Mouse (Mus musculus) erythroid progenitor cell, adult 5-6 weeks (primary cell): ENCODE data around the gene 4933400A11Rik. TPM values are rescaled to one million over a fixed set of nuclear protein-coding genes. Genes with fewer than 3 reads are reported as not detected.

Experiments used
- ATAC-seq: replicated peaks from 2 replicates; pipeline ENCODE4 v1.8.0; 2016; ENCODE audit warnings: moderate number of reproducible peaks, mild to moderate bottlenecking, moderate TSS enrichment, inconsistent platforms; ENCODE audit not compliant: poor library complexity, low FRiP score, severe bottlenecking
- total RNA-seq, 2 experiments: library from RNA; stranded (forward) in 1 of 2; stranded (reverse) in 1 of 2; fragments of 150-400 nt in 1 of 2; fragments of 186-747, 209-891 nt in 1 of 2; gene quantifications; 2 replicates each; pipeline versions ENCODE4 v1.2.3 to v1.2.4; 2015 to 2017; ENCODE audit warnings: low replicate concordance in 2 of 2

The 4933400A11Rik gene
- total RNA-seq (2015; ENCODE audit: low replicate concordance) (not detected in 2 replicates), total RNA-seq (2017; ENCODE audit: low replicate concordance) (not detected in 2 replicates)

DNA sequence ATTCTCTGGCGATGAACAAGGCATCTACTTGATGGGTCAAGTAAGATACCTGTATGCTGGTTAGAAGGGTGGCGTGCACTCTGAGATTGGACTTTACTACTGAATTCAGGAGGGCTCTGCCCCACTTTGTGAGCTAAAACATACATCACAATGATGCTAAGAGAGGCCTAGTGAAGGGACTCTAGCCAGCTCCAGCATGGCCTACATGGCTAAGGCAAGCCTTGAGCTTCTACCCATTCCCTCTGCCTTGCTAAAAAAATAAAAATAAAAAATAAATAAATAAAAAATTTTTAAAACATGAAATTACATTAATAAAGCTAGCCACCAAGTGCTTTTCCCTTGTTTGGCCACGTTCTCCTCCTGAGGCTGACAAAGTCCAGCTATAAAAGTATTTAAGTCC, at the start of gene 4933400A11Rik:
4933400A11Rik (minus strand) TSS at position 101 of the 400 bp plus-strand sequence.
- ATAC-seq: no peak

GRCm38 (mm10) chrX:169828136-169828535, 48.7 kb upstream of the 4933400A11Rik start:
- no peak for ATAC-seq

DNA sequence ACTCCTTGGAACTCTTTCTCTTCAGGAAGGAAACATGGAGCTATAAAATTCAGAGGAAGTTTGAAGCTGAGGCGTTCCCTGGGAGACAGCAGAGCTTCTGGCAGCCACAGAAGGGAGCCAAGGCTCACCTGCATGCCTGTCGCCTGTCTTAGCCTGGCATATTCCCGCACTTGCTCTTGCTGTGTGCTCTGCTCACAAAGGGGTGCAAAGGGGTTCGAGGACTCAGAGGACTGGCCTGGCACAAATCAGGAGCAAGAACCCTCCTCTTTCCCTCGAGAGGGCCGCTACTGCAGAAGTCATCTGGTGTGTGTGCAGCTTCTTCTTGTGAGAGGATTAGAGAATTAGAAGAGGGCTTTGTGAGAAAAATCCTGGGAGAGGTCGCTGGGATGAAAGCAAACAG, 48.3 kb upstream of the 4933400A11Rik start:
- ATAC-seq: no peak

- no peak for ATAC-seq
Measured at GRCm38 (mm10) chrX:169826947-169827346, 47.5 kb upstream of the 4933400A11Rik start.

- ATAC-seq: no peak
Measured at GRCm38 (mm10) chrX:169813673-169814072, 34.2 kb upstream of the 4933400A11Rik start.

- ATAC-seq: no peak
Measured at GRCm38 (mm10) chrX:169811783-169812182, 32.3 kb upstream of the 4933400A11Rik start.

GRCm38 (mm10) chrX:169811318-169811717, 31.9 kb upstream of the 4933400A11Rik start:
- ATAC-seq: no peak

GRCm38 (mm10) chrX:169807744-169808143, 28.3 kb upstream of the 4933400A11Rik start:
- no peak for ATAC-seq

DNA sequence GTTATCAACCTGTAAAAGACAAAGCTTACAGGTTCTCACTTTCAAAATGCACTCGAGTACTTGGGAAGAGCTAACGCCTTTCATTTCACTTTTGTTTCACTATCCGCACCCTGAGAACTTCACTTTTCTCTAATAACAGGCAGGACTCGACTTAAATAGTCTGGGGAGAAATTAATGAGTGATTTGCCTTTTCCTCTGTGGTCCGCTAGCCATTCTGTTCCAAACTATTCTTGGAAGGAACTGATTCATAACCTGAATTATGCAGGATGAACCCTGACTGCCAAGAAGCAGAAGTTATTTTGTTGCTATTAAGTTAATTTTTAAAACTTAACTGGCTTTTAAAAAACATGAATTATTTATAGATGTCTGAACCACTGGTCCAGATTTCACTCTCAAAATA, 26.4 kb upstream of the 4933400A11Rik start:
- no peak for ATAC-seq

DNA sequence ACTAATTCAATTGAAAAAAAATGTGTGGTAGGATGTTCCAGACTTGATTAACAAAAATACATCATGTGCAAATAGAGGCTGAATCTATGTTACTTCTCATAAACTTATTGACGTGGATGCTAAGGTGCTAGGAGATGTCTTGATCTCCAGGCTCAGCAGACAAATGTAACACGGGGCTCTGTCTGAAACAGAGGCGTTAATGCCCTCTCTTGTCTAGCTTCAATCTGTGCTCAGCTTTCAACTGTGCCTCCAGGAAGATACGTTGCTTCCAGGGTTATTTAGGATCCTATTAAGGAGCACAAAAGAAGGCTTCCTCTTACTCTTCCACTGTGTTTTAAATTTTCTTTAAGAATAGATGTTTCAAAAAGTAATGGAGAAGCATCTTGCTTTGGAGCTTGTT, 20.8 kb upstream of the 4933400A11Rik start:
- no peak for ATAC-seq

DNA sequence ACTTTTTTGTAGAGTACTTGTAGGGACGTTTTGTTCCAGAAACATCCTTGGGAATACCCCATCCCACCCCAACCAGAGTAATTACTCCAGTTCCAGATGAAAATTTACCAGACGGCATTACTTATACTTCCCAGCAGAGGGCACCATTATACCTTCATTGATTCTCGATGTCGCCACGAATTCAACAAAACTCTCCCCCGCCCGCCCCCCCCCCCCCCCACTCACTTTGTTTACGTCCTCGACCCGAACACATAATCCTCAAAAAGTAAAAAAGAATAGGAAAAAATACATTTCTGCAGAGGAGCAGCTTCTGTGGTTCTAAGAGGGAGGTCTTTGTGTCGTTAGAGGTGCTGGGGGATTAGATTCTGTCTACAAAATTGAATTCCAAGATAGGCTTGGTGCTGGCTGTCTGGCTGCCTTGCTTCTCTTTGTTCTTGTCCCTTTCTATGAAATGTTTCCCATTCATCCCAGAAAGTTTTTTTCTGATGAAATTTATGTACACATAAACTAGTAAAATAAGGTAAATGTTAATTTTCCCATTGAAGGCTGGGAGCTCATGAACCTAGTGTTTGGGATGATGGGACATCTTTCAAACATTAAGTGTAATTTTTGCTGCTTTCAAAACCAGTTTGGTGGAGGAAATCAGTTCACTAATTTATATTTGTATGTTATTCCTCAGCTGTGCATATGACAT, 19.7 kb upstream of the 4933400A11Rik start:
- no peak for ATAC-seq

DNA sequence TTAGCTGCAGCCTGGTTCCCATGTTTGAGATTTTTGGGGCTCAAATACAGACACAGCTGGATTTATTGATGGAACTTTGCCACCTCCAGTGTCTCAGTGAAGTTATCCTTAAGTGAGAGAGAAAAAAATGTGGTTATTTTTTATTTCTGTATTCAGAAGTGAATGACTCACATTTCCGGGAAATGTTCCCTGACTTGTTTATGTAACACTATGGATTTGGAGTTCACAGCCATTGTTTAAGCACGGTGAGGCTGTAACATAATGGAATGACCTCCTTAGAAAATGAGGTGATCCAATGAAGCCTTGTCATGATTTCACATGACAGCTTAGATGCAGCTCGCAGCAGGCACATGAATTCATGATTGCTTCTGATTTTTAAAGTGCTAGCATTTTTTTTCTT, 17.7 kb upstream of the 4933400A11Rik start:
- no peak for ATAC-seq

DNA sequence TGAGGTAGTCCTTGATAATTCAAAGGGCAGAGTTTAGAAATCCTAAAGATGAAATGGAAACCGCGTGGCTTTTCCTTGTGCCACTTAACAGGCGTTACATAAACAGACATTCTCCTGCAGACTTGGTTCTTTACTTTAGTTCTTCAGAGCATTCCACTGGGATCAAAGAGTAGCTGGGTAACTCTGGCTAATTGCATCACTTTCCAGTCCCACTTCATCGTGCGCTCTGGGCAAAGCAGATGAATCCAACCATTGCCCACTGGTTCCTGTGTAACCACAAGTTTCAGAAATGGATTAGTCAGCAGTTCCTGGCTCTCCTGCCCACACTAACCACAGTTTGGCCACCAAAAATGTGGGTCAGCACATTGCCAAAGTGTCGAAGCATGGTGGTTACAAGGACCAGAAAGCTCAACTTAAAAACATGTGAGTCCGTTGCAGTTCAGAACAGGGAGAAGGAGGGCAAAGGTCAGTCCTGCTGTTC, 15.4 kb upstream of the 4933400A11Rik start:
- no peak for ATAC-seq

DNA sequence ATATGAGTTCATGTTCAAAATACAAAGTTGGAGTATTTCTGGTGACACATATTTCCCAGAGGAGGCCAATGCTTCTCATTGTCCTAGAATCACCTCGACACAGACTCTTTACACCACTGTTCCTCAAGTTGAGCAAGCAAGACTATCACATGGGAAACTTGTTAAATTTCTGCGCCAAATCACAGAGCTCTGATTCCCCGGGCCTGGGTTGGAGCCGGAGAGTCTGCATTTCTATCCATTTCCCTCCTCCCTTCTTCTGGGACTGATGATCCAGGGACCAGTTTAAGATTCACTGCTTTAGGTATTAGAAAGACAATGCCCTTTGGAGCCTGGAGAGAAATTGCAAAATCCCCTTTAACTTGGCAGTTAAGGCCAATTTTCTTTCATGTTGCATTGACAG, 15.0 kb upstream of the 4933400A11Rik start:
- no peak for ATAC-seq

DNA sequence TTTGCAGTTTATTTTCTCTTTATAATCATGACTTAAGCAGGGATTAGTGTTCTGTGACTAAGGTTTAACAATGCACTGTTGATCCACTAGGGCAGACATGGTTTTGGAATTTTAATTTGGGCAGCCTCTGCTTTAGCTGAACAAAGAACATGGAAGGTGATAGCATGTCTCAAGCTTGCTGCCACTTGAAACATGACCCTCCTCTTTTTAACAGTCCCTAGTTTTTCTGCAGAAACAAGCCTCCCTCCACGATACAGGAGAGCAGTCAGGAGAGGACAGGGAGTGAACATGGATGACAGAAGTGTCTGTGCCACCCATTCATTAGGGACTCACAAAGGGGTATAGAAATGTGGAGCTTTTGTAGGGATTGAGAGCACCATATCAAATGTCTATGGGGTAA, 13.4 kb upstream of the 4933400A11Rik start:
- no peak for ATAC-seq

DNA sequence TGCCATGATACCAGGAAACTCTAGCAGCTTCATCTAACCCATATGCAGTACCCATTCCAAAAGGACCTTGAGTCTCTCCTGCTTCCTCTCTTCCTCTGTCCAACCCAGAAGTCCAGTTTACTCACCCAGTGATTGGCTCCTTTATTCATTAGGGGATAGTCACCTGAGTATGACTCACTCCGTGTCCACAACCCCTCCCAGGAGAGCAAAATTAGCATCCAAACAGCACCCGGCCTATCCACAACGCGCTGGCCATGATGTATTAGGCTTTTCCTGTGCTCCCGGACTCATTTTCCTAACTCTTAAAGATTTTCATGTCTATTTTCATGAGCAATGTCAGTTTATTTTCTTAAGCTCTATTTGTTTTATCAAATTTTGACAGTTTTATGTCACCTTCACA, 10.3 kb upstream of the 4933400A11Rik start:
- no peak for ATAC-seq

DNA sequence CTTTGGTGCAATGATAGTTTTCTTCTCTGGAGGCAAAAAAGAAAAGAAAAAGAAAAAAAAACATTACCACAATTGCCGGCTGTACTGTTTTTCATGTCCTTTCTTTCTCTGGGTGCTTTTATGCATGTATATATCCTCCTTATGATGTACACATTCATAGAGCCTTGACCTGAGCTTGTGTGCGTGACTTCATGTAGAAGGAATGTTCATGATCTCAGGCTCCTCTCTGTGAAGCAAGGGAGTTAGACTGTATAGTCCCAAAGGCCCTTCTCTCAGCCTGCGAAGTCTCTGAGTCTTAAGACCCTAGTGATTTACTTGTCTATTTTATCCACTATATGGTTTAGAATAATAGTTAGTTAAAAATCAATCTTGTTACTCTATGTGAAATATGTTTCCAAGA, 21.4 kb downstream of the 4933400A11Rik start:
- ATAC-seq: no peak

- no peak for ATAC-seq
Measured at GRCm38 (mm10) chrX:169735387-169735969, 44.0 kb downstream of the 4933400A11Rik start.
